Mouse (Mus musculus) small intestine, adult 2 months (tissue): ENCODE measurements around the gene Slc1a3.

ENCODE experiments used
- CTCF ChIP-seq: fragments of 200-500 bp; IDR thresholded peaks from 2 replicates; pipeline ENCODE4 v1.5.1; 2012; ENCODE audit warnings: low read depth, mild to moderate bottlenecking, control low read depth, inconsistent platforms, low read length, moderate library complexity, mixed read lengths; ENCODE audit not compliant: insufficient replicate concordance, insufficient read length; ENCODE audit errors: extremely low read depth
- POLR2A ChIP-seq: fragments of 200-500 bp; IDR thresholded peaks from 2 replicates; pipeline ENCODE4 v1.6.1; 2012; ENCODE audit warnings: low read depth, mild to moderate bottlenecking, control low read depth, inconsistent platforms, low read length, moderate library complexity

DNA sequence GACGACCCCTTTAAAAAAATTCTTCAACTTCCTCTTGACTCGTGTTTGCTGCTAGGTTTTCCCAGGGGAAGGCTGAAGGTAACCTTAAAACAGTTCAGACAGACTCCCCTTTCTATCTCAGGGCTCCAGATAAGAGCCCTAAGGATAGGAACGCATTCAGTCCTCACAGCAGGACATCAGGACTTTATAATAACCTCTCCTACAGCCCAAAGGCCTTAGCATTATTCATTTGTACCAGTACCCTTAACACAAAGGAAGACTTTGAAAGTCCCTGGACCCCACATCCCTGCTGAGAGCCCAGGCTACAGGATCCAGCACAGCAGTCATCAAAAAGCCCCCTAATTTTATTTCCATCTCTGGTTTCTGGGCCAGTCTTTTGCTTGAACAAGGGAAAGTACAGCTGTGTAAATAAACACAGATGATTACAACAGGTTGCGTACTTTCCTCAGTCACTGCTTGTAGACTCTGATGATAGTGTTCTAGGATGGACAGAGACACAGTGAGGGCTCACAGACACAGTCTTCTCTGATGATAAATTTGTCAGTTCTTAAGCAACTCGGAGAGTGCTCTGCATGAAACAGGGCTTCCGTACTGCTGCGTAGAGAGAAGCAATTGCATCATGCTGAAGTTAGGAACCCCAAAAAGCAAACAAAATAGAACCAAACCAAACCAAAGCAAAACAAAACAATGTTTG, 23.3 kb upstream of the Slc1a3 start:
- TF ChIP-seq CTCF, result no peak
- TF ChIP-seq POLR2A, result no peak
